Mouse (Mus musculus) heart, embryonic 10.5 days (tissue): ENCODE results near the gene Ppp6r1. TPM values are rescaled to one million over a fixed set of nuclear protein-coding genes. Genes with fewer than 3 reads are reported as not detected.

Experiments used
- DNase-seq: peaks from one replicate; pipeline ENCODE4 v3.0.0-alpha.2; 2017; ENCODE audit warnings: low spot score
- H3K27ac ChIP-seq: fragments of 300-500 bp; sonication (generic); 2 replicates; pipeline ENCODE4 v1.5.1; 2016; ENCODE audit warnings: mild to moderate bottlenecking
- H3K27me3 ChIP-seq: fragments of 300-500 bp; sonication (generic); 2 replicates; pipeline ENCODE4 v1.6.1; 2016; ENCODE audit warnings: mild to moderate bottlenecking; ENCODE audit not compliant: poor library complexity, insufficient read depth, severe bottlenecking
- H3K36me3 ChIP-seq: fragments of 300-500 bp; sonication (generic); 2 replicates; pipeline ENCODE4 v1.6.1; 2016; ENCODE audit warnings: mild to moderate bottlenecking, moderate library complexity
- H3K4me1 ChIP-seq: fragments of 300-500 bp; sonication (generic); 2 replicates; pipeline ENCODE4 v1.6.1; 2016; ENCODE audit warnings: mild to moderate bottlenecking
- H3K4me3 ChIP-seq: fragments of 300-500 bp; sonication (generic); 2 replicates; pipeline ENCODE4 v1.5.1; 2016; ENCODE audit warnings: mild to moderate bottlenecking, moderate library complexity
- H3K9me3 ChIP-seq: fragments of 300-500 bp; sonication (generic); 2 replicates; pipeline ENCODE4 v1.6.1; 2016; ENCODE audit warnings: mild to moderate bottlenecking, moderate library complexity
- WGBS: fragments of 180-500 bp; shearing (Covaris S2); methylation state at CpG from one replicate; pipeline ENCODE4 v1.1.7; 2016; 5-methylcytosine and 5-hydroxymethylcytosine counted together
- polyA plus RNA-seq: library from polyadenylated mRNA; unstranded; fragments of >200 nt; fragmentation: Nextera tagmentation; extraction: Ambion mirVana; gene quantifications from 2 replicates; pipeline ENCODE4 v1.2.1, GENCODE M21; 2016

The Ppp6r1 gene
- polyA plus RNA-seq, 1 experiment from 2014 or later: 16.0 TPM

DNA sequence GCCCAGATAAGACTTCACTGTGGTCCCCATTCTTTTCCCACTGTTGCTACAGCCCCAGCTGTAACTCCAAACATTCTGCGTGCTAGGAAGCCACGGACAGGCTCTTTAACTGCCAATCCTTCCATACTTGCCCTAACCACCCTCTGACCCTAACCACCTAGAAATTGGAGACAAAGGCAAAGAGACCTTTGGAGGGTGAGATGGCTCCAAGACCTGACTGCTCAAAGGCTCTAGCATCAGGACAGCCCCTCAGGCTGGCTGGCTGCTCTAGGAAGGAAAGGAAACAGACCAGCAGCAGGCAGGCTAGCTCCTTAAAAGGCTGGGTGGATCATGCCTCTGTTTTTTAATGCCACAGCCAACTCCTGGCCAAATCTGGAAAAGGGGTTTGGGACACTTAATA lies 4.6 kb downstream of the Ppp6r1 start:
- peaks cover 10% of the 10 kb centered on the region; the same call in 1 of the 2 replicates for H3K36me3 ChIP-seq
- no peak overlapping the region for H3K4me3 ChIP-seq
- no peaks in the 10 kb centered on the region for H3K27me3 ChIP-seq
- no peak overlapping the region for H3K27ac ChIP-seq
- peaks cover 57% of the 10 kb centered on the region for H3K4me1 ChIP-seq
- no peaks in the 10 kb centered on the region for H3K9me3 ChIP-seq
- WGBS: 70% methylated on average over 2 of the region's 2 CpGs
- DNase-seq: no peak

DNA sequence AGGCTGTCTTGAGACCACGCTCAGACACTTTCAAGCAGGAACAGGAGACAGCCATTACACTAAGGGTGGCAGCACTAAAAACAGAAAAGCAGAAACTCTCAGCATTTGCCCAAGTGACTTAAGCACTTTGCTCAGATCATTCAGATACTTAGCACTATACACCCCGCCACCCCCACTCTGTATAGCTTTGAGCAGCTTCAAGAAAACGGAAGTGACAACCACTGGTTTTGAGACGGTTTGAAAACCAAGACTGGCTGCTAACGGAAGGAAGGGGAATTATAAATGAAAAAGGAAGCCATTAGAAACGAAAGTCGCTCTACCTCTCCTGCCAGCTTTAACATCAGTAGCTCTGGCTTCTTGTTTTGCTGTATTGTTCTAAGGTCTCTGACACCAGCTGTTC lies 5.0 kb downstream of the Ppp6r1 start:
- H3K27me3 ChIP-seq: no peaks in the 10 kb centered on the region
- H3K4me1 ChIP-seq: peaks cover 57% of the 10 kb centered on the region
- no peak overlapping the region for H3K4me3 ChIP-seq
- H3K36me3 ChIP-seq: peaks cover 10% of the 10 kb centered on the region; the same call in 1 of the 2 replicates
- H3K9me3 ChIP-seq: no peaks in the 10 kb centered on the region
- no peak overlapping the region for H3K27ac ChIP-seq
- WGBS: 81% methylated on average over 7 of the region's 7 CpGs
- no peak for DNase-seq

DNA sequence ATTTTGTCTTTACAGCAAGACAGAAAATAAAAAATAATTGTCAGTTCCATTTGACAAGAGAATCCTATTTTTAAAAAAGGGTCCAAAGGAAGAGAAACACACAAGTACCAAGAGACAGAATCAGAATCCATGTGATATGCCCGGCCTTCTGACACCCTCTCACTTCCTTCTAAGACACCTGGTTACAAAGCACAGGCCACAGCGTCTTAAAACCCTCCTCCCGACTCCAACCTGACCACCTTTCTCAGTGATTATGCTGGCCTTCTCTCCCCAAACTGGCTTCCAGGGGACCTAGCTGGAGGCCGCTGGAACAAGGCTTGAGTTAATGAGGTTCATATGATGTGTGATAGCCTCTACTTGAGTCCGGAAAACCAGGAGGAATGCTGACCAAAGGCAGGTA lies 5.5 kb downstream of the Ppp6r1 start:
- 77% methylated on average over 5 of the region's 5 CpGs for WGBS
- Histone ChIP-seq H3K4me3 (no peak overlapping the region), H3K27me3 (no peaks in the 10 kb centered on the region), H3K9me3 (no peaks in the 10 kb centered on the region), H3K27ac (no peak overlapping the region), H3K36me3 (peaks cover 10% of the 10 kb centered on the region; the same call in 1 of the 2 replicates), H3K4me1 (peaks cover 57% of the 10 kb centered on the region)
- DNase-seq: no peak

DNA sequence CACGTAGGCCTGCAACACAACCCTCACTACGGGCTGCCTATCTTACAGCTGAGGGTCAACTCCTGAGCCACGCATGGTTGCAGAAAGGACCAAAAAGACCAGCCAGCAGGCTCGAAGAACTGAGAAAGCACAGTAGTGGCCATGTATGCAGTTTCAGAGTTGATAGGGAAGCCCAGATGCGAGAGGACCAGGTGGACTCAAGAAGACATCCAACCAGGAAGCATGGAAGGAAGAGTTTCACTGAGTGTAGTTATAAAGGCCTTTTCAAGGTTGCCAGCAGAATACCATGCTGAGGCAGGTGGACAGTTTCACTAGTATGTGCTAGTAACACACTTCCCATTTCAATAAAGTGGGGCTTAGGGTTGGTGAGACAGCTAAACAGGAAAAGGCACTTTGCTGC lies 6.1 kb downstream of the Ppp6r1 start:
- DNase-seq: no peak
- Histone ChIP-seq H3K36me3 (peaks cover 10% of the 10 kb centered on the region; the same call in 1 of the 2 replicates), H3K4me3 (no peak overlapping the region), H3K9me3 (no peaks in the 10 kb centered on the region), H3K27ac (no peak overlapping the region), H3K4me1 (peaks cover 58% of the 10 kb centered on the region), H3K27me3 (no peaks in the 10 kb centered on the region)
- 63% methylated on average over 5 of the region's 5 CpGs for WGBS

DNA sequence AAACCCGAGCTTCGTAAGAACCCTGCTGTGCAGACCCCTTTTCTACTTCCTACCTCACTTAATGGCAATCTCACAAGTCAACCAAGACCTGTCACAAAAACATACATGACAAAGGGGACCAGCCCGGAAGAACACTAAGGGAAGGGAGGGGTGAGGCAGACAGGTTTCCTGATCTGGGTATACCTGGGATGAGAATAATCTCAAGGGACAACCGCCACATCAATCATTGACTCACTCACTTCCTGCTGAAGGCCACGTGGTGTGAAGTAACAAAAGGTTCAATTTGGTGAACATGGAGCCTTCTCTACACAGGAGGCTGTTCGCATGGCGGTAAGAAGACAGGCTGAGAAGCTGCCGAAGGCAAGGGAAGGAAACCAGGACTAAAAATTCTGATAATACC lies 7.2 kb downstream of the Ppp6r1 start:
- DNase-seq: no peak
- no peaks in the 10 kb centered on the region for H3K27me3 ChIP-seq
- H3K9me3 ChIP-seq: no peaks in the 10 kb centered on the region
- peaks cover 58% of the 10 kb centered on the region for H3K4me1 ChIP-seq
- 74% methylated on average over 8 of the region's 8 CpGs for WGBS
- H3K4me3 ChIP-seq: no peak overlapping the region
- H3K27ac ChIP-seq: no peak overlapping the region
- H3K36me3 ChIP-seq: peaks cover 12% of the 10 kb centered on the region; the same call in 1 of the 2 replicates

DNA sequence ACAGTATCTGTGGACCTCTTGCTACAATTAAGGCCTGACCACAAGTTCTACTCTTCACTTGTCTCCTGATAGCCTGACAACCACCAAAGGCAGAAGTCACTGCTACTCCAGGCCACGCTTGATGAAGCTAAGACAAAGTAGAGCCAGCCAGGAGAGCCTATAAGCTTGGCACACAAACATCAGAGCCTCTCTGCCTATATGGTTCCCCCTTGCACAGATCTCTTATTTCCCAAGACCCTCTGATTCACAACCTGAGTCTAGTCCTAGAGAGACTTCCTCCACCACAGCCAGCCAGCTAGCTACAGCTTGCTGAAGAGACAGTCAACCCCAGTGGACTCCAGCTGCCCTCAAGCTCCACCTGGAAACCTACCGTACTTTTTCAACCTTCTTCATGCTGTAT lies 10.8 kb downstream of the Ppp6r1 start:
- Histone ChIP-seq H3K4me1 (peaks cover 34% of the 10 kb centered on the region), H3K36me3 (peaks cover 41% of the 10 kb centered on the region), H3K9me3 (no peaks in the 10 kb centered on the region), H3K4me3 (no peak overlapping the region), H3K27me3 (no peaks in the 10 kb centered on the region), H3K27ac (no peak overlapping the region)
- peak; percentile 56 for DNase-seq
- WGBS: 88% methylated on average over 2 of the region's 2 CpGs

DNA sequence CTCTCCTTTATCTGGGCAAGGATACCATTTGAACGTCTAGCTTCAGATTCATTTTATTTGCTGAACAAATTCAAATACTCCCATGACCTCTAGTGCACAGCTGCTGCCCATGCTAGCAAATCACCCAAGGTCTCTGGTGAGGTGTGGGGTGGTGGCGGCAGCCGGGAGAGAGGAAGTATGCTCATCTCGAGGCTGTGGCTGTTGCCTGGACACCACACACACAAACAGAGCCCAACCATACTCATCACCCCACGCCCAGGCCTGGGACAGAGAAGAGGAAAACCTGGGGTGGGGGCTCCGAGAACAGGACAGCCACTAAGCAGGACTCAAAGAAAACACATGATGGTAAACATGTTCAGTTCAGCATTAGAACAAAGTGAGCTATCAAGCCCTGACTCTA lies 11.5 kb downstream of the Ppp6r1 start:
- no peaks in the 10 kb centered on the region for H3K9me3 ChIP-seq
- H3K4me3 ChIP-seq: peak overlapping the region; percentile 20
- peaks cover 28% of the 10 kb centered on the region for H3K4me1 ChIP-seq
- H3K27me3 ChIP-seq: no peaks in the 10 kb centered on the region
- peak overlapping the region; percentile 73 for H3K27ac ChIP-seq
- peaks cover 48% of the 10 kb centered on the region for H3K36me3 ChIP-seq
- WGBS: 37% methylated on average over 6 of the region's 6 CpGs
- DNase-seq: peak; percentile 90

DNA sequence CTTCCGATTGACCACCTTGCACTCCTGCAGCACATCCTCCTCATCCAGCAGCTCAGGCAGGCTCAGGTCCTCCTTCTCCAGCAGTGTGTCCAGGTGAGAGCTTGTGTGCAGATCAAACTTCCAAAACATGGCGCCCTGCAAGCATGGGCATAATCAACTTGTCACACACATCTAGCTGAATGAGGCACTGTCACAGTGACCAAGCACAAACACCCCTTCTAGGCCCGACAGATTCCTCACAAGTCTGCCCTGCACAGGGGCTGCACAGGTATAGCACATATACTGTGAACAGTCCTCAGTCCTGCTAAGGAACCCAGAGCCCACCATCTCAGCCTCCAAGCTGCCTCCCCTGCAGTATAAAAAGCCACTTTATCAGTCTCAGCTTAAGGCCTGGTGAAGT lies 12.0 kb downstream of the Ppp6r1 start:
- DNase-seq: peak; percentile 61
- peaks cover 52% of the 10 kb centered on the region for H3K36me3 ChIP-seq
- H3K27ac ChIP-seq: peak overlapping the region; percentile 73
- no peaks in the 10 kb centered on the region for H3K27me3 ChIP-seq
- H3K9me3 ChIP-seq: no peaks in the 10 kb centered on the region
- peaks cover 23% of the 10 kb centered on the region for H3K4me1 ChIP-seq
- H3K4me3 ChIP-seq: peak overlapping the region; percentile 20
- WGBS: 90% methylated on average over 3 of the region's 3 CpGs

DNA sequence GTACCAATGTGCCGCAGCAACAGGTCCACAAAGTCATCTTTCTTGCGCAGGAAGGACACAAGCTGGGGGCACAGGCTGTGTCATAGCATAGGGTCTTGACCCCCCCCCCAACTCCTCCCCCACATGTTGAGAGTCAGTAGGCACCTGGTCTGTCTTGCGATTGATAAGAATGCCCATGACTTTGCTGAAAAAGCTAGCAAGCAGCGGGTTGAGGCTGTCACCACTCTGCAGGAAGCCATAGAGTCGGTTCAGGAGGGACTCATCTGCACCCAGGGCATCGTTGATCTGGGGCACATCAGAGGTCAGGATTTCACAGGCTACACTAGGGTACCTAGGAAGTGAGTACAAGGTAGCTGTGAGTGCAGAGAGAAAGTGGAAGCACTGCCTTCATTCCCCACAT lies 15.6 kb downstream of the Ppp6r1 start:
- H3K36me3 ChIP-seq: peaks cover 83% of the 10 kb centered on the region
- H3K9me3 ChIP-seq: no peaks in the 10 kb centered on the region
- no peak overlapping the region for H3K27ac ChIP-seq
- 86% methylated on average over 6 of the region's 6 CpGs for WGBS
- peaks cover 16% of the 10 kb centered on the region for H3K4me1 ChIP-seq
- no peak overlapping the region for H3K4me3 ChIP-seq
- no peak for DNase-seq
- H3K27me3 ChIP-seq: no peaks in the 10 kb centered on the region

DNA sequence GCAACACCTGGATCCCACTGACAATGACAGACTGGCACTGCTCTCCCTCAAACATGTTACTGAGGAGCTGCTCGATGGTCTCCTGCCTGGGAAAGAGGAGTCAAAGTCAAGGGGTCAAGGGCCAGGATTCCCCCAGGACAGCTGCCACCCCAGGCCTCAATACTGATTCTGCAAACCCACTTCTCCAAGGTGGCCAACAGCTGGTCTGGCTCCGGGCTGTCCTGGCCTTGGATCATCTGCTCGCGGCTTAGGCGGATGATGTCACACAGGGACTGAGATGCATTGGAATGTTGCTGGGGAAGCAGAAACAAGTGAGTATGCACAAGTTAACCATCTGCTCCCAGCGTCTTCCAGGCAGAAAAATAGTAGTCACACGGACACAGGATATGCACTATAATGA lies 16.9 kb downstream of the Ppp6r1 start:
- Histone ChIP-seq H3K36me3 (peaks cover 95% of the 10 kb centered on the region), H3K9me3 (no peaks in the 10 kb centered on the region), H3K4me3 (no peak overlapping the region), H3K27ac (no peak overlapping the region), H3K27me3 (no peaks in the 10 kb centered on the region), H3K4me1 (peaks cover 5% of the 10 kb centered on the region)
- no peak for DNase-seq
- WGBS: 88% methylated on average over 7 of the region's 7 CpGs

DNA sequence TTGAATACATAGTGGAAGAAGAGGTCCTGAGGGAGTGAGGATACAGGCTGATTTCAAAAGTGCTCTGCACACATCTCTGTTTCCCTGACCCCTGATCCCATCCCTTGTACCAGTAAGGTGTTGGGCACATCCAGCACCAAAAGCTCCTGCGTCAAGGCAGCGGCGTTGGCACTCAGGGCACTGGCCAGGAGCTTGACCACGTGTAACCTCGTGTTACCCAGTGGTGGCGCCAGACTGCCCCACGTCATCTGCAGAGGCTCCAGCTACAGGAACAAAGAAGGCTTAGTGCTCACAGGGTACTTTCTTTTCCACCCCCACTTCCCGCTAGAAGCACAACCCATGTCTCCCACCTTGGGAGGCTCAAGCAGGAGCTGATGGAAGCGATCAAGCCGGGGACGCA lies 17.7 kb downstream of the Ppp6r1 start:
- Histone ChIP-seq H3K36me3 (peaks cover 97% of the 10 kb centered on the region), H3K27ac (no peak overlapping the region), H3K27me3 (no peaks in the 10 kb centered on the region), H3K4me3 (no peak overlapping the region), H3K9me3 (no peaks in the 10 kb centered on the region), H3K4me1 (no peaks in the 10 kb centered on the region)
- no peak for DNase-seq
- 86% methylated on average over 11 of the region's 11 CpGs for WGBS

DNA sequence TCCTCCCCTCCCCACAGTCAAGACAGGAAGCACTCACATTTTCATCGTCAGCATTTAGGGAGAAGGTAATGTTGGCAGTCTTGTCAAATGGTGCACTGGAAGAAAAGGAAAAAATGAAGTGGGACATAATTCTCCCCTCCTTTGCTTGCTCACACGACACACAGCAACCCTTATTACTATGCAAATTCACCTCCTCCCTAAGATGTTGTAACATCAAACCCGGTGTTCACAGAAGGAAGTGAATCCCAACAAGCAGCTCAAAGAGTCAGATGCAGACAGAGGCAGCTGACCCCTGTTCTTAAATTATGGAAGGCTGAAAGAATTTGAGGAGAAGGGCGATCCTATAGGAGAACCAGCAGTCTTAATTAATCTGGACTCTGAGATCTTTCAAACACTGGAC lies 22.6 kb downstream of the Ppp6r1 start:
- Histone ChIP-seq H3K36me3 (peaks cover 94% of the 10 kb centered on the region), H3K4me3 (no peak overlapping the region), H3K4me1 (no peaks in the 10 kb centered on the region), H3K27ac (no peak overlapping the region), H3K9me3 (no peaks in the 10 kb centered on the region), H3K27me3 (no peaks in the 10 kb centered on the region)
- no peak for DNase-seq
- 86% methylated on average over 4 of the region's 4 CpGs for WGBS

DNA sequence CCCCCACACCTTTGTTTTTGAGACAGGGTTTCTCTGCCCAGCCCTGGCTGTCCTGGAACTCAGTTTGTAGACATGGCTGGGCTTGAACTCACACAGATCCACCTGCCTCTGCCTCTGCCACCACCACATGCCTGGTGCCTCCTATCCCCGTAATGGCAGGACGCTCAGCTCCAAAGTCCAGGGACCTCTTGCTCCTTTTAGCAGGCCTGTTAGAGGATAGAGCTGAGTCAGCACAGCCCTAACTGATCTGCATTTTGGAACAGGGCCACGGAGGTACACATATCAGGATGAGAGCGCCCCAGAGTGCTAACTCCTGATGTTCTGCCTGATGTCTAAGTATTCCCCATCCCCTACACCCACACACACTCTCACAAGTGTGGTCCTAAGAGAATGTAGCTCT lies 27.8 kb downstream of the Ppp6r1 start, which contains the start of gene Tmem86b:
TSS of gene Tmem86b (minus strand) at position 392 of the 400 bp plus-strand sequence.
- DNase-seq: no peak
- H3K27ac ChIP-seq: 0 out of 2 replicates have a peak within 1 kb of the TSS, but pooled peaks have one; percentile 77
- peaks cover 76% of the 10 kb centered on the region for H3K36me3 ChIP-seq
- 82% methylated on average over 4 of the region's 4 CpGs for WGBS
- H3K27me3 ChIP-seq: no peaks in the 10 kb centered on the region
- no peaks in the 10 kb centered on the region for H3K9me3 ChIP-seq
- peak within 1 kb of the TSS; percentile 15; the same call in 1 of the 2 replicates for H3K4me3 ChIP-seq
- H3K4me1 ChIP-seq: 0 out of 2 replicates have a peak, but pooled peaks cover 3% of the 10 kb centered on the region

DNA sequence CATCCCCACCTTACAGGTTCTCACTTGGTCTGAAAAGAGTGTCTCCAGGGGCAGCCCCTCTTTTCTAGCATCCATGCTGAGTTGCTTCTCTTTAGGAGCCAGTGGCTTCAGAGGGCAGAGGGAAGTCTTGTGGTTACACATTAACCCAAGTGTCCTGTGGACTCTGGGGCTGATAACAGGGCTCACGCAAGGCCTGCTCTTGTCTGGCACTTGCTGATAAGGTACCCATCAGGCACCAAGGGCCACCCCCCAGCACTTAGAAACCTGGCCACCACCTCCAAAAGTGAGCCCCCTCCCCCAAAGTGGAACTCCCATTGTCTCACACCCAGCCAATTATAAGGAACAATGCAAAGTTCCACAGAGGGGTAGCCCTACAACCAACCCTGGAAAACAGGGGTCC lies 28.6 kb downstream of the Ppp6r1 start:
- peaks cover 69% of the 10 kb centered on the region for H3K36me3 ChIP-seq
- H3K4me1 ChIP-seq: 0 out of 2 replicates have a peak, but pooled peaks cover 3% of the 10 kb centered on the region
- no peaks in the 10 kb centered on the region for H3K9me3 ChIP-seq
- peak overlapping the region; percentile 15; the same call in 1 of the 2 replicates for H3K4me3 ChIP-seq
- DNase-seq: peak; percentile 86
- H3K27me3 ChIP-seq: no peaks in the 10 kb centered on the region
- H3K27ac ChIP-seq: peak overlapping the region; percentile 77; the same call in 1 of the 2 replicates
- 29% methylated on average over 1 of the region's 1 CpGs for WGBS
